9 mouse cellular contexts compared by ENCODE assay signal in the genomic region with DNA sequence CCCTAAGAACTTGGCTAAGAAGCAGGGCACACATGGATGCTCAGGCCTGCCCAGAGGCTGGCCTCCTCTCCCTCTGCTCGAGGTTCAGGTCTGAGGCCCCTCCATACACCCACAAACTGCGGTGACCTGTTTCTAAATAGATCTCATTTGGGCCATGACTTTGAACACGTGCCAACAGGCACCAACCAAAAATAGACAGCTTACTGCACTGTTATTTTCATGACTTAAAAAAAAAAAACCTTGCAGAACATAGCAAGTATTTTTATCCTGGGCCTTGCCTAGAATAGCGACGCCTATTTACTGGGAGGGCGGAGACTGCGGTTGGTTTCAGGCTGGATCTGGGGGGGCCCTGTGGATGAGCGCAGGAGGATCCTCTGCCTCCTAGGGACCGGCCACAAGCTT. TPM values are rescaled to one million over a fixed set of nuclear protein-coding genes. Genes with fewer than 3 reads are reported as not detected.
DNase-seq lines count a peak whose midpoint lies in the region; TF ChIP-seq lines count a peak whose summit lies in the region.
"Had no signal": no experiment of that assay in that cellular context is flagged by ENCODE, and none has a peak within 500 bp of the region (broad histone marks: within the 10 kb centered on the region; RNA-seq: fewer than 3 reads in every experiment).

No protein-coding gene starts in this region.

- peaks cover 17 to 27% of the 10 kb centered on the region in 2 experiments for H3K4me1 ChIP-seq in CH12.LX (ENCODE audit: control insufficient read depth in 1 of 2, insufficient read depth in 2 of 2)

- H3K4me2 ChIP-seq in CH12.LX (ENCODE audit: insufficient read depth, low read depth, poor library complexity, severe bottlenecking), result peak overlapping the region; percentile 71; the same call in 1 of the 2 replicates
- H3K4me2 ChIP-seq: limb, embryonic 12.5 days had no signal

- no peak for TF ChIP-seq RAD21 in CH12.LX (IDR thresholded peaks at IDR 0.05; ENCODE audit: low read depth, low read length)

- H3K9me3 ChIP-seq in CH12.LX (replicated peaks; ENCODE audit: low read length), result no peaks in the 10 kb centered on the region
- H3K9me3 ChIP-seq: limb, embryonic 12.5 days had no signal

- H3K27me3 ChIP-seq in CH12.LX (replicated peaks), result no peaks in the 10 kb centered on the region
- H3K27me3 ChIP-seq: limb, embryonic 12.5 days had no signal

- in situ Hi-C loops in CH12.LX (cut with MboI; ENCODE audit: low pct_ligation_motif_present, low pct_unique_long_range_greater_than_20kb, low sequenced_read_pairs), result no loop called here

- no peak for TF ChIP-seq EP300 in CH12.LX (IDR thresholded peaks at IDR 0.05; ENCODE audit: low read length)

- TF ChIP-seq POLR2A in CH12.LX (IDR thresholded peaks at IDR 0.05; ENCODE audit: low read depth, low read length), result no peak

- H3K27ac ChIP-seq in CH12.LX (ENCODE audit: insufficient read depth, low read depth), result peak overlapping the region; percentile 73; the same call in 1 of the 2 replicates
- H3K27ac ChIP-seq: limb, embryonic 12.5 days had no signal

- peak; percentile 34 to 68 for DNase-seq in adrenal gland, adult (ENCODE audit: inconsistent age in 2 of 2, low spot score in 1 of 2)
- DNase-seq in adrenal gland, postnatal 25 days, result no peak
- DNase-seq in CH12.LX (ENCODE audit: extremely low read depth), result no peak
- peak; percentile 31 to 51 for DNase-seq in gastrocnemius, postnatal 36 days
- DNase-seq in left cerebral cortex, postnatal 25 days (ENCODE audit: low spot score in 2 of 2), result peak; percentile 25 to 74
- DNase-seq in T-cell, adult 2 months (ENCODE audit: low spot score), result no peak
- no peak for DNase-seq in spleen, adult 18-20 months
- no peak for DNase-seq in embryo, embryonic 11 days

- 0 out of 2 replicates have a peak overlapping the region, but pooled peaks have one; percentile 12 for H3K9ac ChIP-seq in CH12.LX (ENCODE audit: insufficient read depth, low read depth)
- H3K9ac ChIP-seq: limb, embryonic 12.5 days had no signal

- H3K79me2 ChIP-seq in CH12.LX (replicated peaks; ENCODE audit: control insufficient read depth, extremely low read depth, insufficient read depth, poor library complexity, severe bottlenecking), result no peaks in the 10 kb centered on the region

- dilution Hi-C loops in CH12.LX (cut with MboI; ENCODE audit: extremely low pct_ligation_motif_present, extremely low pct_unique_long_range_greater_than_20kb, low sequenced_read_pairs), result no loop called here

- no peak overlapping the region for H3K4me3 ChIP-seq in CH12.LX (replicated peaks in 1 of 3; ENCODE audit: low read depth in 2 of 3, low read length in 2 of 3, poor library complexity in 1 of 3)
- H3K4me3 ChIP-seq: limb, embryonic 12.5 days had no signal

- TF ChIP-seq CTCF in CH12.LX (conservative IDR thresholded peaks at IDR 0.05 in 1 of 2, IDR thresholded peaks at IDR 0.05 in 1 of 2; ENCODE audit: low read depth in 2 of 2, low read length in 2 of 2), result no peak

- no peaks in the 10 kb centered on the region for H3K36me3 ChIP-seq in CH12.LX (replicated peaks in 1 of 2; ENCODE audit: control insufficient read depth in 1 of 2, insufficient read depth in 1 of 2, low read length in 1 of 2)
- H3K36me3 ChIP-seq: limb, embryonic 12.5 days had no signal

- intact Hi-C loops in gastrocnemius, postnatal 36 days (cut with DNase I), result no loop called here
- intact Hi-C loops in left cerebral cortex, postnatal 25 days (cut with DNase I), result no loop called here

TF ChIP-seq in CH12.LX, 34 proteins besides CTCF, POLR2A, EP300 and RAD21:
- TF ChIP-seq ZKSCAN1 (IDR thresholded peaks at IDR 0.05; ENCODE audit: borderline replicate concordance, low read depth, low read length) (no peak), BHLHE40 (IDR thresholded peaks at IDR 0.05; ENCODE audit: low read depth, low read length) (peak; percentile 89), ZNF384 (IDR thresholded peaks at IDR 0.05; ENCODE audit: low read depth, low read length) (peak; percentile 78), USF1 (IDR thresholded peaks at IDR 0.05; ENCODE audit: low read depth, low read length) (peak; percentile 20; the same call in 1 of the 2 replicates), TBP (conservative IDR thresholded peaks at IDR 0.05; ENCODE audit: low read depth, low read length) (no peak), MEF2A (IDR thresholded peaks at IDR 0.05; ENCODE audit: borderline replicate concordance, low read depth, low read length) (peak; percentile 96), CHD2 (IDR thresholded peaks at IDR 0.05; ENCODE audit: low read length) (no peak), MAZ (IDR thresholded peaks at IDR 0.05; ENCODE audit: low read depth, low read length) (no peak), ETS1 (conservative IDR thresholded peaks at IDR 0.05; ENCODE audit: low read depth, low read length) (peak; percentile 47; the same call in 1 of the 2 replicates)
TF ChIP-seq in CH12.LX: peak in this region for 5.

RNA-seq across cellular contexts. Expression of gene Raf1, which starts 18.0 kb away (rescaled TPM):
- 115 and 155 TPM in 2 replicates for total RNA-seq in adrenal gland, postnatal 25 days (2021)
- total RNA-seq in CH12.LX (2012; rRNA removed) (59.8 and 61.7 TPM in 2 replicates), CH12.LX (2014; rRNA removed) (76.8 and 79.2 TPM in 2 replicates)
- polyA plus RNA-seq in CH12.LX (2012; ENCODE audit: insufficient read length, low read depth), result 53.5 and 63.2 TPM in 2 replicates
- total RNA-seq in gastrocnemius, postnatal 36 days (2021), result 100 to 1,000 TPM; 113 to 117 TPM
- total RNA-seq in left cerebral cortex, postnatal 25 days (2021), result 100 to 1,000 TPM in 1 of 2 experiments, 10 to 100 TPM in 1; 83.1 to 109 TPM

Comparison
In these comparisons a context has a peak if more than half of its experiments do, and no peak if none do; other contexts are left out.
1. DNase-seq: peak in adrenal gland, adult (2 of 2), gastrocnemius, postnatal 36 days (2 of 2) and left cerebral cortex, postnatal 25 days (2 of 2); none in adrenal gland, postnatal 25 days (single experiment), CH12.LX (single experiment), T-cell, adult 2 months (single experiment), spleen, adult 18-20 months (0 of 2) and embryo, embryonic 11 days (single experiment).